Mouse (Mus musculus): ENCODE data around the gene Wnt9a. TPM values are rescaled to one million over a fixed set of nuclear protein-coding genes. Genes with fewer than 3 reads are reported as not detected.

Wnt9a gene
- total RNA-seq, 2 experiments from 2014 or later = 3.7 to 4.1 TPM

Small RNA genes lying within 50 kb of the gene (microRNA-seq; reads per million reads assigned to microRNA genes)
- 0 reads per million in 2 experiments for gene Gm24756

Other genes starting within 250 kb of the Wnt9a start
- 1 to 10 TPM; 2.2 to 2.4 TPM for gene Obscn, start 170.5 kb upstream of the Wnt9a start, total RNA-seq (2021)
- gene Iba57, start 143.2 kb upstream of the Wnt9a start, total RNA-seq (2021) = 1 to 10 TPM; 7.7 to 9.9 TPM
- gene Gjc2, start 123.7 kb upstream of the Wnt9a start, total RNA-seq (2021) = 10 to 100 TPM; 20.6 to 21.1 TPM
- 100 to 1,000 TPM; 124 to 128 TPM for gene Guk1, start 114.7 kb upstream of the Wnt9a start, total RNA-seq (2021)
- gene Mrpl55, start 104.4 kb upstream of the Wnt9a start, total RNA-seq (2021) = 10 to 100 TPM; 37.1 to 41.8 TPM
- gene 2310033P09Rik, start 98.6 kb upstream of the Wnt9a start, total RNA-seq (2021) = 10 to 100 TPM; 22.9 to 28.8 TPM
- 100 to 1,000 TPM; 504 to 527 TPM for gene Arf1, start 78.7 kb upstream of the Wnt9a start, total RNA-seq (2021)
- gene Wnt3a, start 16.2 kb upstream of the Wnt9a start, total RNA-seq (2021) = not detected
- under 1 TPM in 1 of 2 experiments, not detected in 1; 0.25 TPM for gene Prss38, start 68.7 kb downstream of the Wnt9a start, total RNA-seq (2021)
- gene Jmjd4, start 143.1 kb downstream of the Wnt9a start, total RNA-seq (2021) = 10 to 100 TPM; 27.0 to 29.3 TPM
- 100 to 1,000 TPM; 334 to 342 TPM for gene Snap47, start 144.3 kb downstream of the Wnt9a start, total RNA-seq (2021)
- 1 to 10 TPM; 3.9 to 4.7 TPM for gene Zfp867, start 165.5 kb downstream of the Wnt9a start, total RNA-seq (2021)
- gene Zkscan17, start 219.8 kb downstream of the Wnt9a start, total RNA-seq (2021) = 10 to 100 TPM in 1 of 2 experiments, 1 to 10 TPM in 1; 9.4 to 13.3 TPM
- 1 to 10 TPM; 1.0 to 1.9 TPM for gene Nlrp3, start 234.6 kb downstream of the Wnt9a start, total RNA-seq (2021)